Mouse (Mus musculus): Measurements from ENCODE around the gene Khdc4.

DNA sequence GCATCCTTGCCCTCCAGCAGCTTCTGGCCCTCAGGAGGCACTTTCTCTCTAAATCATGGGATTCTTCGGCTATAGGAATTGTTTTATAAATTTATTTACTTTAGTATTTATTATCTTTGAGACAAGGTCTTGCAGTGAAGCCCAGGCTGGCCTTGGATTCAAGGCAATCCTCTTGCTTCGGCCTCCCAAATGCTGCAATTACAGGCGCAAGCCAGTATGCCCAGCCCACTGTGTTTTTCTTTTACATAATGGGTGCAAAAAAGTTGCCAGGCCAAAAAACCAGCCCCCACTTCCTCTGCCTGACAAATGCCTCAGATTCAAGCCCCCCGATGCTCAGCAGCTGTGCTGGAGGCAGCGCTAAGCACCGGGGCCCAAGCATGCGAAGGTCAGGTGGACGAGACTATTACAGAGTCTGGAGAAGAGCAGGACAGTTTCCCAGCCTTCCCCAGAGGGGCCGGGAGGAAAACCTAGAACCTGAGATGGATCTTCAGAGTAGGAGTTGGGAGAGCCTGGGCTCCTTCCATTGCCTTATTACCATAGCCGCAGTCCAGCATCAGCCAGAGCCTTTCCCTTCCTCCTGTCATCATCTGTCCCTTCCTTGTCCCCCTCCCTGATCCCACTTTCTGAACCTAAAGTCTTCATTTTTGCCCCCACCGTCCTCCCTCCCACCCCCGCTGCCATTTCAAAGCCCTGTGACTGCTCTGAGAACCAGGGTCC, 37.0 kb upstream of the Khdc4 start:
- no peak for TF ChIP-seq CTCF (IDR thresholded peaks at IDR 0.05 in 2 of 3, conservative IDR thresholded peaks at IDR 0.05 in 1 of 3; ENCODE audit: control insufficient read depth in 1 of 3, insufficient read depth in 1 of 3, low read depth in 2 of 3, low read length in 3 of 3, poor library complexity in 1 of 3, severe bottlenecking in 1 of 3)
- TF ChIP-seq EP300 (IDR thresholded peaks at IDR 0.05; ENCODE audit: low read depth in 1 of 2, low read length in 2 of 2) = no peak
- TF ChIP-seq MAX (IDR thresholded peaks at IDR 0.05; ENCODE audit: low read length) = no peak

All from MEL (cell line).